Mouse (Mus musculus) lung, embryonic 16.5 days (tissue): ENCODE results near the gene E330017A01Rik. TPM values are rescaled to one million over a fixed set of nuclear protein-coding genes. Genes with fewer than 3 reads are reported as not detected.

ENCODE experiments used
- ATAC-seq: fragments of 200-750 bp; cut with Nextera tagmentation; 2 replicates; pipeline ENCODE4 v1.8.0; 2017; ENCODE audit warnings: low read depth, mild to moderate bottlenecking, moderate library complexity
- H3K27ac ChIP-seq: fragments of 300-500 bp; sonication (generic); 2 replicates; pipeline ENCODE4 v1.5.1; 2014; ENCODE audit warnings: mild to moderate bottlenecking, control low read depth, low read length
- H3K27me3 ChIP-seq: fragments of 300-500 bp; sonication (generic); 2 replicates; pipeline ENCODE4 v1.6.1; 2014; ENCODE audit warnings: low read depth, low read length, mixed read lengths; ENCODE audit not compliant: control insufficient read depth, insufficient read depth
- H3K36me3 ChIP-seq: fragments of 300-500 bp; sonication (generic); 2 replicates; pipeline ENCODE4 v1.6.1; 2014; ENCODE audit warnings: low read length; ENCODE audit not compliant: control insufficient read depth, insufficient read depth
- H3K4me1 ChIP-seq: fragments of 300-500 bp; sonication (generic); replicated peaks from 2 replicates; pipeline ENCODE4 v1.6.1; 2014; ENCODE audit warnings: low read length, mixed read lengths; ENCODE audit not compliant: control insufficient read depth, insufficient read depth
- H3K4me2 ChIP-seq: fragments of 300-500 bp; sonication (generic); 2 replicates; pipeline ENCODE4 v1.6.1; 2014; ENCODE audit warnings: low read depth, low read length, control low read depth
- H3K4me3 ChIP-seq: fragments of 300-500 bp; sonication (generic); 2 replicates; pipeline ENCODE4 v1.5.1; 2014; ENCODE audit warnings: mild to moderate bottlenecking, low read length, control low read depth
- H3K9ac ChIP-seq: fragments of 300-500 bp; sonication (generic); 2 replicates; pipeline ENCODE4 v1.6.1; 2014; ENCODE audit warnings: low read length, control low read depth
- H3K9me3 ChIP-seq: fragments of 300-500 bp; sonication (generic); 2 replicates; pipeline ENCODE4 v1.6.1; 2016; ENCODE audit warnings: low read length; ENCODE audit not compliant: control insufficient read depth
- WGBS: fragments of 180-500 bp; shearing (Covaris S2); extraction: QIAGEN DNeasy Blood & Tissue Kit; methylation state at CpG from one replicate; pipeline ENCODE4 v1.1.7; 2014; 5-methylcytosine and 5-hydroxymethylcytosine counted together
- polyA plus RNA-seq: library from polyadenylated mRNA; unstranded; fragments of >200 nt; fragmentation: Nextera tagmentation; extraction: Ambion mirVana; gene quantifications from 2 replicates; pipeline ENCODE4 v1.2.1, GENCODE M21; 2015

E330017A01Rik gene
- polyA plus RNA-seq, 1 experiment from 2014 or later: not detected

- no peak overlapping the region for H3K27ac ChIP-seq
- no peak overlapping the region for H3K4me2 ChIP-seq
- H3K4me3 ChIP-seq: no peak overlapping the region
- no peak overlapping the region for H3K9ac ChIP-seq
- ATAC-seq: no peak
- no peaks in the 10 kb centered on the region for H3K4me1 ChIP-seq
- 74% methylated on average over 7 of the region's 7 CpGs for WGBS
- no peaks in the 10 kb centered on the region for H3K9me3 ChIP-seq
- no peaks in the 10 kb centered on the region for H3K27me3 ChIP-seq
- H3K36me3 ChIP-seq: no peaks in the 10 kb centered on the region
Observed at GRCm38 (mm10) chr16:58638016-58638415, 523 bp downstream of the E330017A01Rik start.

GRCm38 (mm10) chr16:58637448-58637847, 1.1 kb downstream of the E330017A01Rik start:
- Histone ChIP-seq H3K36me3 (no peaks in the 10 kb centered on the region), H3K9ac (no peak overlapping the region), H3K4me1 (no peaks in the 10 kb centered on the region), H3K27ac (no peak overlapping the region), H3K9me3 (no peaks in the 10 kb centered on the region), H3K4me3 (no peak overlapping the region), H3K4me2 (no peak overlapping the region), H3K27me3 (no peaks in the 10 kb centered on the region)
- 79% methylated on average over 4 of the region's 4 CpGs for WGBS
- no peak for ATAC-seq

- Histone ChIP-seq H3K9me3 (no peaks in the 10 kb centered on the region), H3K4me3 (no peak overlapping the region), H3K27me3 (no peaks in the 10 kb centered on the region), H3K36me3 (no peaks in the 10 kb centered on the region), H3K9ac (no peak overlapping the region), H3K4me2 (no peak overlapping the region), H3K4me1 (no peaks in the 10 kb centered on the region), H3K27ac (no peak overlapping the region)
- no peak for ATAC-seq
- WGBS: 40% methylated on average over 2 of the region's 2 CpGs
Observed at GRCm38 (mm10) chr16:58635866-58636265, 2.7 kb downstream of the E330017A01Rik start.

GRCm38 (mm10) chr16:58629736-58630135, 8.8 kb downstream of the E330017A01Rik start:
- no peak overlapping the region for H3K4me3 ChIP-seq
- ATAC-seq: no peak
- no peaks in the 10 kb centered on the region for H3K4me1 ChIP-seq
- 61% methylated on average over 2 of the region's 2 CpGs for WGBS
- H3K9me3 ChIP-seq: no peaks in the 10 kb centered on the region
- H3K36me3 ChIP-seq: no peaks in the 10 kb centered on the region
- no peak overlapping the region for H3K9ac ChIP-seq
- H3K4me2 ChIP-seq: no peak overlapping the region
- no peaks in the 10 kb centered on the region for H3K27me3 ChIP-seq
- no peak overlapping the region for H3K27ac ChIP-seq

GRCm38 (mm10) chr16:58628968-58629367, 9.6 kb downstream of the E330017A01Rik start:
- H3K36me3 ChIP-seq: no peaks in the 10 kb centered on the region
- H3K9me3 ChIP-seq: no peaks in the 10 kb centered on the region
- H3K27ac ChIP-seq: no peak overlapping the region
- H3K4me2 ChIP-seq: no peak overlapping the region
- no peak overlapping the region for H3K4me3 ChIP-seq
- no peak overlapping the region for H3K9ac ChIP-seq
- no peaks in the 10 kb centered on the region for H3K27me3 ChIP-seq
- ATAC-seq: no peak
- no peaks in the 10 kb centered on the region for H3K4me1 ChIP-seq
- WGBS: 83% methylated on average over 5 of the region's 5 CpGs

GRCm38 (mm10) chr16:58628336-58628680, 10.2 kb downstream of the E330017A01Rik start:
- no peaks in the 10 kb centered on the region for H3K36me3 ChIP-seq
- no peak overlapping the region for H3K4me3 ChIP-seq
- H3K27me3 ChIP-seq: no peaks in the 10 kb centered on the region
- no peak overlapping the region for H3K9ac ChIP-seq
- H3K9me3 ChIP-seq: no peaks in the 10 kb centered on the region
- H3K4me1 ChIP-seq: no peaks in the 10 kb centered on the region
- no peak overlapping the region for H3K4me2 ChIP-seq
- H3K27ac ChIP-seq: no peak overlapping the region
- WGBS: 83% methylated on average over 2 of the region's 2 CpGs
- ATAC-seq: no peak

- no peak overlapping the region for H3K9ac ChIP-seq
- peaks cover 2% of the 10 kb centered on the region; the same call in 1 of the 2 replicates for H3K4me1 ChIP-seq
- 73% methylated on average over 4 of the region's 4 CpGs for WGBS
- H3K36me3 ChIP-seq: no peaks in the 10 kb centered on the region
- ATAC-seq: no peak
- no peaks in the 10 kb centered on the region for H3K27me3 ChIP-seq
- H3K4me2 ChIP-seq: no peak overlapping the region
- no peak overlapping the region for H3K27ac ChIP-seq
- no peak overlapping the region for H3K4me3 ChIP-seq
- H3K9me3 ChIP-seq: no peaks in the 10 kb centered on the region
Observed at GRCm38 (mm10) chr16:58627597-58628335, 10.8 kb downstream of the E330017A01Rik start.

GRCm38 (mm10) chr16:58623944-58624343, 14.6 kb downstream of the E330017A01Rik start:
- no peaks in the 10 kb centered on the region for H3K27me3 ChIP-seq
- 80% methylated on average over 6 of the region's 6 CpGs for WGBS
- H3K9ac ChIP-seq: no peak overlapping the region
- ATAC-seq: peak; percentile 20; the same call in 1 of the 2 replicates
- H3K36me3 ChIP-seq: no peaks in the 10 kb centered on the region
- peaks cover 3% of the 10 kb centered on the region; the same call in 1 of the 2 replicates for H3K4me1 ChIP-seq
- H3K9me3 ChIP-seq: no peaks in the 10 kb centered on the region
- H3K4me3 ChIP-seq: no peak overlapping the region
- no peak overlapping the region for H3K27ac ChIP-seq
- H3K4me2 ChIP-seq: no peak overlapping the region

- Histone ChIP-seq H3K27me3 (no peaks in the 10 kb centered on the region), H3K9me3 (no peaks in the 10 kb centered on the region), H3K4me2 (no peak overlapping the region), H3K27ac (no peak overlapping the region), H3K9ac (no peak overlapping the region), H3K4me3 (no peak overlapping the region), H3K4me1 (peaks cover 3% of the 10 kb centered on the region; the same call in 1 of the 2 replicates), H3K36me3 (no peaks in the 10 kb centered on the region)
- no peak for ATAC-seq
- 61% methylated on average over 4 of the region's 4 CpGs for WGBS
Observed at GRCm38 (mm10) chr16:58623114-58623513, 15.4 kb downstream of the E330017A01Rik start.
